Mouse (Mus musculus): ENCODE data around the gene March1. TPM values are rescaled to one million over a fixed set of nuclear protein-coding genes. Genes with fewer than 3 reads are reported as not detected.

March1 gene
- polyA plus RNA-seq, 1 experiment from 2014 or later, result 1.3 TPM

DNA sequence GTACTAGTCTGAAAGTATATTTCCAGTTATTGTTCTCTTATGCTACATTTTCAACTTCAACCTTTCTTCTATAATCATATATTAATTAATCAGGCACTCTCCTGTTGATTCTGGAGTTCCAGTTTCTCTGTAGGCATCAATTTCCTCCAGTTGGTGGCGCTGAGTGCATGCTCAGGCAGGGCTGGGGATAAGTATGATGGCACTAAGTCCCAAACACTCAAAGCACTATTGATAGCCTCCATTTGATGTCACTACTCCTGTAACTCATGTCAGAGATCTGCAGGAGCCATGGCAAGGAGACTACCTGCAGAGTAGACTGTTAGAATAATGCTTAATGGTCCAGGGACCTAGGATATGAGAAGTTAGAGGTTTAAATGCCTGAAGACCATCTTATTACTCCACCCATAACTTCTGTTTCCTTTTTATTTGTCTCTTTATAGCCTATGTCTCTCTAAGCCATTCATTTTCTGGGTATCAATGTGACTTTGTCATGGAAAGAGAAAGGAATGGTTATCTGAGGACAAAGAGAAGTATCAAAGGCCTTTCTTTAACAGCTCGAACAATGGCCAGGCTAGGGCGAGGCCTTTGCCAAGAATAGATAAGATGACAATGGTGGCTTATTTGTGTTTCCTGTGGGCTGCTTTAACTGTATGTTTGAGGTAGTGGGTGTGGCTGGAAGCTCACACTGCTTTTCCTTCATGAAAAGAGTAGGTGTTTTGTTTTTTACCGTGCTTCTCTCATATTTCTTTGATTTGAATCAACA, 705.5 kb downstream of the March1 start:
- H3K36me3 ChIP-seq (replicated peaks), result no peaks in the 10 kb centered on the region
- H3K4me2 ChIP-seq, result no peak overlapping the region
- no peak overlapping the region for H3K27ac ChIP-seq (replicated peaks)
- no peak overlapping the region for H3K4me3 ChIP-seq (replicated peaks)
- no peaks in the 10 kb centered on the region for H3K9me3 ChIP-seq (replicated peaks)
- H3K27me3 ChIP-seq, result no peaks in the 10 kb centered on the region
- H3K9ac ChIP-seq, result no peak overlapping the region
- WGBS (ENCODE audit: insufficient replicate concordance), result 14% methylated on average over 4 of the region's 4 CpGs
- ATAC-seq (ENCODE audit: insufficient read depth), result no peak
- no peaks in the 10 kb centered on the region for H3K4me1 ChIP-seq (replicated peaks)

DNA sequence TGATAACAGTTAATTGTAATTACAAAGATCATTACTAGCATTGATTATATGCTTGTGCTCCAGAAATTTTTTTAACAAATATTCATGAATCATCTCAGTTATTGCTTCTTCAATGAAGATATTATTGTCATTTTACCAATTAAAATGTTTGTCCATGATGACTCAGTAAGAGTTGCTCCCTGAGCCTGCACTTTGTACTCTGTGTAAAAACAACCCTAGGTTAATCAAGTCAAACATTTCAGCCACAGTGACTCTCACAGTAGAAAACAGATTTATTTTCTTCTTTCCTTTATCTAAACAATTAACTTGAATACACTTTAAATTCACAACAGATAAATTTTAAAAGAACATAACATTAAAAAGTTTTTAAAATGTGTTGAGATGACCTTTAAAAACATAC, 708.7 kb downstream of the March1 start:
- Histone ChIP-seq H3K4me2 (no peak overlapping the region), H3K4me1 (replicated peaks) (no peaks in the 10 kb centered on the region), H3K36me3 (replicated peaks) (no peaks in the 10 kb centered on the region), H3K27ac (replicated peaks) (no peak overlapping the region), H3K9ac (no peak overlapping the region), H3K4me3 (replicated peaks) (no peak overlapping the region), H3K27me3 (no peaks in the 10 kb centered on the region), H3K9me3 (replicated peaks) (no peaks in the 10 kb centered on the region)
- ATAC-seq (ENCODE audit: insufficient read depth), result no peak

DNA sequence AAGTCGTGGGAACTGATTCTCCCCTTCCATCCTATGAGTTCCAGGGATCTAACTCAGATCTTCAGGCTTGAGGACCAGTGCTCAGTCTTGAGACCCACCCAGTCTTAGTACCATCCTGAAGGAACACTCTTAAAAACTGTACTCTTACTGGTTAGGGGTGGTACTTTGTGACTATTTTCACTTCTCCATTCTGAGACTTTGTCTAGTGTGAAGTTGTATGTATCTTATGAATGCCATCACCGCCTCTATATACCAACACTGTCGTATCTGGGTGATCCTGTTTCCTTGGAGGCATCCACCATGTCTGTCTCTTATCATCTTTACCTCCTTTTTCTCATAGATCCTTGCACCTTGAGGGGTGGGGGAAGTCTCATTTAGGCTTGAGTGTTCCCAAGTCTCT, 714.5 kb downstream of the March1 start:
- H3K4me3 ChIP-seq (replicated peaks), result no peak overlapping the region
- no peaks in the 10 kb centered on the region for H3K27me3 ChIP-seq
- no peaks in the 10 kb centered on the region for H3K9me3 ChIP-seq (replicated peaks)
- H3K9ac ChIP-seq, result no peak overlapping the region
- H3K36me3 ChIP-seq (replicated peaks), result no peaks in the 10 kb centered on the region
- no peak for ATAC-seq (ENCODE audit: insufficient read depth)
- no peak overlapping the region for H3K27ac ChIP-seq (replicated peaks)
- H3K4me1 ChIP-seq (replicated peaks), result no peaks in the 10 kb centered on the region
- H3K4me2 ChIP-seq, result no peak overlapping the region
- WGBS (ENCODE audit: insufficient replicate concordance), result 62% methylated on average over 3 of the region's 3 CpGs

DNA sequence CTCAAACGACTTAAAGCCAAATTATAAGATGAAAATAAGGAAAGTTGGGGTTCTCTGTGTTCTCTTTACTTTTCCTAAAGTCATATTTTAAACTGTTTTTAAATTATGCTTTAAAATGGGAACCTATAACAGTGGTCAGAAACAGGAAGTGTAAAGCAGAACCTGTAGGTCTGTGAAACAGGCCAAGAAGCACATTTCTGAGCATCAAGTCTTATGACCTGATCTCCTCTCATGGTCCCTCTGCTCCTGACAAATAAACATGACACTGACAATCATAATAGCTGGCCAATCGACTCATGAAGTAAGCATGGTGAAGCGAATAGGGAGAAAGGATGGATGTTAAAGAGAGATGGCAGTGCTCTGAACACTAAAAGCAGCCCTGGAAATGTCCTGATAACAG, 716.6 kb downstream of the March1 start:
- no peak for ATAC-seq (ENCODE audit: insufficient read depth)
- Histone ChIP-seq H3K9ac (no peak overlapping the region), H3K9me3 (replicated peaks) (no peaks in the 10 kb centered on the region), H3K36me3 (replicated peaks) (no peaks in the 10 kb centered on the region), H3K4me3 (replicated peaks) (no peak overlapping the region), H3K4me2 (no peak overlapping the region), H3K4me1 (replicated peaks) (no peaks in the 10 kb centered on the region), H3K27me3 (no peaks in the 10 kb centered on the region), H3K27ac (replicated peaks) (no peak overlapping the region)
- WGBS (ENCODE audit: insufficient replicate concordance), result 33% methylated on average over 3 of the region's 3 CpGs

DNA sequence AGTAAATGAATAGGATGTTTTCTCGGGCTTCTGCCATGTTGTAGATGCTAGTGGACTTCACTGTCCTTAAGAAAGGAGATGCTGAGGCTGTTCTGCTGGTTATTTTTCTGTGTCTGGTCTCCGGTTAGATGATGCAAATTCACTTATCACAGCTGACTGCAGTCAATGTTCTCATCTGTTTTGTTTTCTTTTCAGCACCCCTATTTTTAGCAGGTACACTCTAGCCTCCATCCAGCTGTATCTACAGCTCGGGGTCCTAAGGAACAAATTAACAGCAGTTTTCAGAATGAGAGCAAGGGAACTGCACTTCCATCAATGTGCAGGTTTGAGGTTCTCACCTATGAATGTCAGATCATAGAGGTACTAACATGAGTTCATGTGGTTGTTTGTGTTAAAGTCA, 721.9 kb downstream of the March1 start:
- H3K27ac ChIP-seq (replicated peaks), result no peak overlapping the region
- no peaks in the 10 kb centered on the region for H3K9me3 ChIP-seq (replicated peaks)
- no peaks in the 10 kb centered on the region for H3K27me3 ChIP-seq
- no peak overlapping the region for H3K4me2 ChIP-seq
- H3K9ac ChIP-seq, result no peak overlapping the region
- 47% methylated on average over 3 of the region's 3 CpGs for WGBS (ENCODE audit: insufficient replicate concordance)
- H3K36me3 ChIP-seq (replicated peaks), result no peaks in the 10 kb centered on the region
- H3K4me3 ChIP-seq (replicated peaks), result no peak overlapping the region
- no peak for ATAC-seq (ENCODE audit: insufficient read depth)
- no peaks in the 10 kb centered on the region for H3K4me1 ChIP-seq (replicated peaks)

DNA sequence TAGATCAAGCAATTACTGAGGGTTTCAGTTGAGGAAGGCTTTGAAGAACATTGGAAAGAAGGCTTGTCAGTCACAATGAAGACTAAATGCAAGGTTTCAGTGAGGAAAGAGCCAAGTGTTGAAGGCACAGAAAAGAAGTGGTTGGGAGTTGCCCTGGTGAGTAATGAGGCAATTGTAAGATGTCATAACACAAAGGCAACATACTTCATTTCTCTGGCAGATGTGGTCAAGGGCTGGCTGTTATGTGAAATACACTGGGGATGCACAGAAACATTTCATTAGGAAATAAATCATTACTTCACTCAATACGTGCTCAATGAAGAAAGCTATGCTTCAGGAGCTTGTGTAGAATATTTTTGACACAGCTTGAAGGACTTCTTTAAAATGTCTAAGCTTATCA, 725.2 kb downstream of the March1 start:
- Histone ChIP-seq H3K36me3 (replicated peaks) (no peaks in the 10 kb centered on the region), H3K9me3 (replicated peaks) (no peaks in the 10 kb centered on the region), H3K4me2 (no peak overlapping the region), H3K27me3 (no peaks in the 10 kb centered on the region), H3K4me3 (replicated peaks) (no peak overlapping the region), H3K4me1 (replicated peaks) (no peaks in the 10 kb centered on the region), H3K27ac (replicated peaks) (no peak overlapping the region), H3K9ac (no peak overlapping the region)
- ATAC-seq (ENCODE audit: insufficient read depth), result no peak
- WGBS (ENCODE audit: insufficient replicate concordance), result 51% methylated on average over 1 of the region's 1 CpGs

DNA sequence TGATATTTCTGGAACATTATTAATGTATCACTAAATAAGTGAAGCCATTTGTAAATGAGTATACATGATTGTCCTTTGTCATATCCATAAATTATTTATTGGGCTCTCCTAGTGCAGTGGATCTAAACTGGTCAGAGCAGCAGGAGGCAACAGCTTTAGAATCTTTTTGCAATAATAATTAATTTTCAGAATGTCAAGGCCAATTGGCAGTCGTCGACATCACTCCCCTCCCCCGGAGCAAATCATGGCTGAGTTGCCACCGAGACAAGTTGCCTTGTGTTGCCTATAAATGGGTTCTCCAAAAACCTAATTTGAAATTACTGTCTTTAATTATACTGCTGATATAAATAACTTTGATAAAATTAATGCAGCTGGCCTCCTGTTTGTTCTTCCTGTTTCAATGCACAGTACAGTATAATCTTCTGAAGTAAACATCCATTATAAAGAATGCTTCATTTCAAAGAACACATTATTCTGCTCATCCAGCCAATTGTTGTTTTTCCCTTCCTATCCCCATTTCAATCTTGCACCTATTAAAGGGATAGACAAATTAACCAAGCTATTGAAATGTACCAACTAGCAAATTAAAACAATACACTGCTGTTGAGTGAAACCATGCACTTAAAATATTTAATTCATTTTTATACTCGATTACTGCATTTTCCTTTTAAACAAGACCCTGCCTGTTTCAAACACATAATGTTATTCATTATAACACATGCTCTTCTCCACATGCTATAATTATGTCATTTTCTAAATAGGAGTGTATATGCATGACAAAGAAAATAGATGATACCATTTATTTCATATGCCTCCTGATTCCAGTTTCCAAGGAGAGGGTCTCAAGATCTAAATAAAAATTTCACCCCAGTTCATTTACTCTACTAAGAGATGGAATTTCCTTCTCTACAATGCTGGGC, 745.4 kb downstream of the March1 start:
- H3K4me3 ChIP-seq (replicated peaks), result no peak overlapping the region
- H3K27ac ChIP-seq (replicated peaks), result no peak overlapping the region
- ATAC-seq (ENCODE audit: insufficient read depth), result no peak
- H3K36me3 ChIP-seq (replicated peaks), result no peaks in the 10 kb centered on the region
- no peaks in the 10 kb centered on the region for H3K9me3 ChIP-seq (replicated peaks)
- H3K9ac ChIP-seq, result no peak overlapping the region
- H3K27me3 ChIP-seq, result no peaks in the 10 kb centered on the region
- no peaks in the 10 kb centered on the region for H3K4me1 ChIP-seq (replicated peaks)
- H3K4me2 ChIP-seq, result no peak overlapping the region
- 65% methylated on average over 5 of the region's 5 CpGs for WGBS (ENCODE audit: insufficient replicate concordance)

DNA sequence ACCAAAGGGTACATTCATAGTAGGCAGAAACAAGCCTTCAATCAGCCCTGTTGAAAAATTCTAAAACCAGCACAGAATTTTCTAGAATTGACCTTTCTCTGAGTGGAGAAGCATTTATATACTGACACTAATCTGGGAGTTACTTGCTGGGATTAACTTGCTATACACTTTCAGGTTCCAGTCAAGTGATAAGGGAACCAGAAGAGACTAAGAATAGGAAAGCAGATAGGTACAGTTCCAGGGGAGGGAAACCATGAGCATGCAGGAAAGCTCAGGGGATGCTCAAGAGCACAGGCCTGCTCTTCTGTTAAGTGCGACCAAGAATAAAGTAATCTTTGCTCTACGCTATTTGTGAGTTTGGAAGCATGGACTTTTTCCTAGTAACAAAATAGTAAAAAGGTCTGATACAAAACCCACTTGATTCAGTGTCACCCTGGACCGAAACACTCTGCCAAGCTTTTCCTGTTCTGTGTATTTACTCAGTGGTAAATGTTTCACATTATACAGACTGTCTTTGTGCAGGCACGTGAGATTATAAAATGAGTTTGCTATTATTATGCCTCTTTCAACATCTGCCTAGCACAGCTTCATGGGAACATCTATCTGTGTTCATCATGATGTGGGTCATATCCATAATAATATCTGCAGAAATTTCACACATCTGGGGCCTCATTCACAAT, 766.1 kb downstream of the March1 start:
- 72% methylated on average over 4 of the region's 4 CpGs for WGBS (ENCODE audit: insufficient replicate concordance)
- no peak for ATAC-seq (ENCODE audit: insufficient read depth)

DNA sequence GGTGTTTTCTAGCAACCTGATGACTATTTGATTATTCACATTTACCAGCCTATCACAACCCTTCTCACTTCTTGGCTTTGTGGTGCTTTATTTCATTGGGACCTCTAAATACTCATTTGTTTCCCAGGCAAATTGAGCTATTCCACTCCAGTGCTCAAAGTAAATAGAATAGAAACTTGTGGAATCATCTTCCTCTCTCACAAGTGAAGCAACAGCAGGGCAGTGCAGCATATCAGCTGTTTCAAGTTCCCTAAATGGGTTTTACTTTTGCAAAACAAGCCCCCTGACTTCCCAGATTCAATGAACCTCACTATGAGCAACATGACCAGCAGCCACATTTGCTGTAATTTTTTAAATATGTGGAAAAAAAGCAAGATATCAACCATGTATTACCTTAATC, 768.3 kb downstream of the March1 start:
- no peak for ATAC-seq (ENCODE audit: insufficient read depth)
- Histone ChIP-seq H3K9ac (no peak overlapping the region), H3K4me1 (replicated peaks) (no peaks in the 10 kb centered on the region), H3K36me3 (replicated peaks) (no peaks in the 10 kb centered on the region), H3K27ac (replicated peaks) (no peak overlapping the region), H3K4me3 (replicated peaks) (no peak overlapping the region), H3K4me2 (no peak overlapping the region), H3K27me3 (no peaks in the 10 kb centered on the region), H3K9me3 (replicated peaks) (no peaks in the 10 kb centered on the region)

More for the DNA sequence above, 766.1 kb downstream of the March1 start:
- no peak overlapping the region for H3K4me2 ChIP-seq
- no peak overlapping the region for H3K27ac ChIP-seq (replicated peaks)
- H3K4me3 ChIP-seq (replicated peaks), result no peak overlapping the region
- H3K4me1 ChIP-seq (replicated peaks), result no peaks in the 10 kb centered on the region
- H3K9me3 ChIP-seq (replicated peaks), result no peaks in the 10 kb centered on the region
- no peak overlapping the region for H3K9ac ChIP-seq
- no peaks in the 10 kb centered on the region for H3K36me3 ChIP-seq (replicated peaks)
- H3K27me3 ChIP-seq, result no peaks in the 10 kb centered on the region

DNA sequence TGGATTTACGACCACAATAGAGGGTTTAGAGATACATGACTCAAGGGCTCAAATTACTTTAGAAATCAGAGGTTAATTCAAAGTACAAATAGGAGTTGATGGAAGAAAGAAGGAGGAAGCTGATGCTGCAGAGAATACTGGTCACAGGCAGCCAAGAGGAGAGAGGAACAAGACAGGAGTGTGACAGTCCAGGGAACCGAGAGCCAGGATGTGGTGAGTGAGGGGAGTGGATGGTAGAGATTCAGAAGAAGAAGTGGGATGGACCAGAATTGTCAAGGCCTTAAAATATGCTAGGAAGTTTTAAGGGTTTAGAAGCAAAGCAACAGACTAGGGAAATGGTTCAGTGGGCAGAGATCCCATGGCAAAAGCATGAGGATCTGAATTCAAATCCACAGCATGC, 771.0 kb downstream of the March1 start:
- no peaks in the 10 kb centered on the region for H3K4me1 ChIP-seq (replicated peaks)
- H3K27me3 ChIP-seq, result no peaks in the 10 kb centered on the region
- WGBS (ENCODE audit: insufficient replicate concordance), result 40% methylated on average over 2 of the region's 2 CpGs
- no peak overlapping the region for H3K9ac ChIP-seq
- H3K4me2 ChIP-seq, result no peak overlapping the region
- H3K36me3 ChIP-seq (replicated peaks), result no peaks in the 10 kb centered on the region
- H3K9me3 ChIP-seq (replicated peaks), result no peaks in the 10 kb centered on the region
- H3K27ac ChIP-seq (replicated peaks), result no peak overlapping the region
- H3K4me3 ChIP-seq (replicated peaks), result no peak overlapping the region
- ATAC-seq (ENCODE audit: insufficient read depth), result no peak

DNA sequence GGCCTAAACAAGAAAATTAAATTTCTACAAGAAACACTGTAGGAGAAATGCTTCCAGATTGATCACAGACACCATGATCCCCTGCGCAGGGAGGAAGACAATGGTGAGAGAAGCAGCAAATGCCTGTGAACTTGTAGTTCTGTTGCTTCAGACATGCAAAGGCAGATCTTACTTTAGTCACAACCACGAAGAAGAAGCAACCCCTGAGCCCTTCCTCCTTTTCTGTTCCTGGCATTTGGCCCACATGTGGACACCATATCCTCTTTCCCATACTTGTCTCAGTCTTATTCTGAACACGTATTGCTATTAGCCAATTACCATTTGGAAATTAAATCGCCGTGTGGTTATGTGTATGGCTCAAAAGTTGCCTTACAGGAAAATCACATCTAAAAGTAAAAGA, 773.9 kb downstream of the March1 start:
- Histone ChIP-seq H3K36me3 (replicated peaks) (no peaks in the 10 kb centered on the region), H3K9ac (no peak overlapping the region), H3K27ac (replicated peaks) (no peak overlapping the region), H3K4me1 (replicated peaks) (no peaks in the 10 kb centered on the region), H3K4me2 (no peak overlapping the region), H3K9me3 (replicated peaks) (no peaks in the 10 kb centered on the region), H3K4me3 (replicated peaks) (no peak overlapping the region), H3K27me3 (no peaks in the 10 kb centered on the region)
- 52% methylated on average over 5 of the region's 5 CpGs for WGBS (ENCODE audit: insufficient replicate concordance)
- ATAC-seq (ENCODE audit: insufficient read depth), result no peak

All from liver, embryonic 15.5 days (tissue).